Mouse (Mus musculus): ENCODE measurements around the gene Ppp5c.

DNA sequence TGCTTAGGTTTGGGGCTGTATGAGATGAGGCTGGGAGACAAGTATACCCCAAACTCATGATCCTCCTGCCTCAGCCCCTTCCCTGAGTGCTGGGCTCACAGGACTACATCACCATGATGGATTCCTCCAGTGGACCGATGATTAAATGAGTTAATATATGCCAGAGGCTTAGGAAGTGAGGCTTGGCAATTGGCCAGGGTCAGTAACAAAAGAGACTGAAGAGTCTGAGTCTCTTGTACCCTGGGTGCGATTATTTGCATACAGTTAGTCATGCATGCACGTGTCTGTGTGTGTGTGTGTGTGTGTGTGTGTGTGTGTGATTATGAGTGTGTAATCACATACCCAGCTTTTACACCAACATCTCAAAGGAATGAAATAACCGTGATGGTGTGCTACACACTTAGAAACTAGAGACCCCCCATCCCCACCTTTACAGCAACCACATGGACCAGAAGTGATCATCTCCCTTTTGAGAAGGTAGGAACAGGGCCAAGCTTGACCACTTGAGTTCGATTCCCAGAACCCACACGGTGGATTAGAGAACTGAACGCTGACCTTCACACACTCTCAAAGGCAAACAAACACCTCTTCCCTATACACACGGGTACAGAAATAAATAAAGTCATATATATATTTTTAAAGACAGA is 31.2 kb upstream of the Ppp5c start:
- no peak for TF ChIP-seq POLR2A (IDR thresholded peaks at IDR 0.05; ENCODE audit: low read depth, low read length)
- no peak for TF ChIP-seq CTCF (IDR thresholded peaks at IDR 0.05; ENCODE audit: extremely low read depth, insufficient read depth, insufficient read length, insufficient replicate concordance)
